Mouse (Mus musculus): Measurements from ENCODE around the gene Pitpnb.

The Pitpnb gene

DNA sequence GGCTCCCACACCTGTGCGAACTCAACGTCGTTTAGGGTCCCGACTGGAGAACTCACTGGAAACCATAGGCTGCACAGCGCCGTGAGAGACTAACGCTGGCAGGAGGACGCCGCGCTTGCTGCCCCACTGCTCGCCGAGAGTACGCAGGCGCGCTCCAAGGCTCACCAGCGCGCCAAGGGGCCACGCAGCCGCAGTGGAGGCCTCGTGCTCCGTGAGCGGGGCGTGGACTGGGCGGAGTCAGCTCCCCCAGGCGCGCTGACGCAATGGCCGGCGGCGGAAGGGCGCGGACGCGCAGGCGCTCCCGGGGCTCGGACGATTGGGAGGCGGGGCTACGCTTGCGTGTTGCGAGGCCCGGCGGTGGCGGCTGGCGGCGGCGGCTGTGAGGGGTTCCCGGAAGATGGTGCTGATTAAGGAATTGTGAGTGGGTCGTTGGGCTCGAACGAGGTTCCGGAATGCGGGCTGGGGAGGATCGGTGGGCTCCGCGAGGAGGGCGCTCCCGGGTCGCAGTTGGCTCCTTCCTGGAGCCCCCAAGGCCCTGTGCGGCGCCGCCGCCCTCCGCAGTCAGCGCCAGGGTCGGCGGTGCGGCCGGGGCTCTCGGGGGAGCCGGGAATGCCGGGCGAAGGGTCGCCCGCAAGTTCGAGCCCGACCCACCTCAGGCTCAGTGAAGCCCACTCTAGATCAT lies at the start of gene Pitpnb:
Pitpnb (plus strand) TSS at position 347 of the 682 bp plus-strand sequence.
- peak; percentile 97 for DNase-seq (ENCODE audit: low spot score in 2 of 2)

DNA sequence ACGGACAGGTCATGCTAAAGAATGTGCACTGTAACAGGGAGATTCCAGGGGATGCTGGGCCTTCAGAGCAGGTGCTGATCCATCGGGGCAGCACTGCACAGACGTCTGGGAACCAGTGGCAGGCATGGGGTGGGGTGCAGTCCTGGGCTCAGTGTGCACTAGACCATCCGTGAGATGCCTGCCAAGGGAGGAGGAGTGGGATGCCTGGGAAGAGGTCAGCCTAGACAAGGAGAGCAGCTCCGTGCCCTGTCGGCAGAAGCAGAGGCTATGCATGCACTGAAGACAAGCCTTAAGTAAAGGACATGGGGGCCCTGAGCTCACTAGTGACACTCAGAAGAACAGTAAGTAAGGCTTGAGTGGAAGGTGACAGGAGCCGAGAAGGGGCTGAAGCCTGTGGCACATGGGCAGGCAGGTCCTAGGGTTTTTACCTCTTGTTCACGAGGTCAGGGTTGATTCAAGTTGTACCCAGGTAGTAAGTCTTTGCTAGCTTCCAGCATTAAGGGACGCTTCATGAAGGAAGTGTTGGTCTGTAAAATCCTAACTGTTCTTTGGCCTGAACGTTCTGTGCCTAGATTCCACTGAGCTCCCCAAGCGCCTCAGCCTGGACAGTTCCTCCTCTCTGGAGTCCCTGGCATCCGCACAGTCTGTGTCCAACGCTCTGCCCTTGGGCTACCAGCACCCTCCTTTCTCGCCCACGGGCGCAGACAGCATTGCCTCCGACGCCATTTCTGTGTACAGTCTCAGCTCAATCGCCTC lies 46.0 kb upstream of the Pitpnb start:
- no peak for DNase-seq (ENCODE audit: low spot score in 2 of 2)

DNA sequence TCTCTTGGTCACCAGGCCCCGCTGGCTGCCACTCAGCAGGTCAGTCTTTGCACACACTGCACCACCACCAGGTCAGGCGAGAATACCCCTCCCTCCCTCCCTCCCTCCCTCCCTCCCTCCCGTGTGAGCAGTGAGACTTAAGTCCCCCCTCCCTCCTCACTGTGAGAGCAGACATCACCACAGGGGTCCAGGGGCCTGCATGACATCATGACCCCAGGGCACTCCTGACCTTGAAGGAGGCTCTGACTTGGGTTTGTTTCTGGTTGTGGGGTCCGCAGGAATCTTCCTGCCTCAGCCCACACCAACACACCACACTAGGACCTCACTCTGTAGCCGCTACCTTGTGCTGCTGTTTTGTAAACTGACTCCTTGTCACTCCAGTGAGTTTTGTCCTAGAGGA lies 43.0 kb upstream of the Pitpnb start:
- DNase-seq (ENCODE audit: low spot score in 2 of 2) = no peak

DNA sequence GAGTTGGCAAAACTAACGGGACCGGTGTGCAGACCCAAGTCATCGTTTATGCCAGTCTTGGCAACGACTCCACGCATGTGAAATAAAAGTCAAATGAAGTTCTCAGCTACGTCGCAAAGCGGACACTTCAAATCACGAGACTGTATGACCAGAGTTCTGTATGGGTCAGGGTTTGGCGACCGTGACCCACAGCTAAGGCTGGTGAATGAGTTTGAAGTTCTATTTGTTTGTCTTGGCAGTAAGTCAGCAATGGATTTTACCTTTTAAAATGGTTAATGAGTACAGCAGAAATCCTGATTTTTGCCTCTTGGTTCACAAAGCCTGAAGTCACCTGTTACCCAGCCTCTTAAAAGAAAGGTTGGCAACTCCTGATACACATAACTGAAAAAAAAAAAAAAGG lies 42.1 kb upstream of the Pitpnb start:
- no peak for DNase-seq (ENCODE audit: low spot score in 2 of 2)

DNA sequence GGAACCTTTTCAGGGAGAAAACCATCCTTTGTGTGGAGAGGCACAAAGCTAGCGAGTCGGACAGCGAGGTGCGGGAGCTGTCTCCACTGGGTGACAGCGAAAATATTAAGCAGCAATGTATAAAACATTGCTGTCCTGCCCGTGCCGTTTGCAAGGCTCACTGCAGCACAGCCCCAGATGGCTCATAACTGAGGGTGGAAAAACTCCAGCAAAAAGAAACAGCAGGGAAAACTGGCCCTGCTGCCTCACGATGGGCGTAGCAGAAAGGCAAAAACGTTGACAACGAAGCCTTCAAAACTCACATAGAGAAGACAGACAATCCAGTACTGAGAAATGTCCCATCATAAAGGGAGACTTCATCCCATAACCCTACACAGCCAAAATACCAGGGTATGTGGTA lies 40.5 kb upstream of the Pitpnb start:
- no peak for DNase-seq (ENCODE audit: low spot score in 2 of 2)

DNA sequence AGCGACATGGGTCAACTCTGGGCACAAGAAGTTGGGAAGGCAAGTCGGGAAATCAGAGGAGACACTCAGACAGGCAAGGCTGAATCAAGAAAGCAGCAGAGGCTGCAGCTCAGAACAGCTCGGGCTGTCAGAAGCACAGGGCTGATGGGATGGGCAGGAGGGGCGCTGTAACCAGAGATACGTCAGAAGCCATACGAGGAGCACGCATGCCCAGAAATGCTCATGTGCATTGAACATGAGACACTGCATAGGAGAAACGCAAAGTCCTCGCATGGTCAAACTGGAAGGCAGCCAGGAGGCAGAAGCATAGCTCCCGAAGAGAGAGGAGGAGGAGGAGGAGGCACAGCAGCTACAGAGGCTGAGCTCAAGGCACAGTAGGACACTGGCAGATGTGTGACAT lies 38.9 kb upstream of the Pitpnb start:
- no peak for DNase-seq (ENCODE audit: low spot score in 2 of 2)

DNA sequence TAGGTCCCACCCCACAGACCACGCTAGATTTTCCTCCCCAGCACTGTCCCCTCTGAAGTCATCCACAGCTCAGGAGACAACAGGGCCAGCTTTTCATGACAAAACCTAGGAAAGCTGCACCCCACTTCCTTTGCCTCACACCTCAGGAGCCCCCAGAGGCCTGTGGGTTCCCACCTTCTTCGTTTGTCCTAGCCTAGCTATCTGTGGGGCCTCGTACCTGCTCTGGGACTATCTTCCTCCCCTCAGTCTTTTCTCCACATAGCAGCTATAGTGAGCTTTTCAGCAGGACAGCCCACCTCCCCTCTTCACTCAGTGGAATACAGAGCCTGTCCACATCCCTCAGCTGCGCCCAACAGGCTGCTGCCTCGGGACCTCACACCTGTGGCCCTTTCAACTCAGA lies 32.8 kb upstream of the Pitpnb start:
- DNase-seq (ENCODE audit: low spot score in 2 of 2) = no peak

DNA sequence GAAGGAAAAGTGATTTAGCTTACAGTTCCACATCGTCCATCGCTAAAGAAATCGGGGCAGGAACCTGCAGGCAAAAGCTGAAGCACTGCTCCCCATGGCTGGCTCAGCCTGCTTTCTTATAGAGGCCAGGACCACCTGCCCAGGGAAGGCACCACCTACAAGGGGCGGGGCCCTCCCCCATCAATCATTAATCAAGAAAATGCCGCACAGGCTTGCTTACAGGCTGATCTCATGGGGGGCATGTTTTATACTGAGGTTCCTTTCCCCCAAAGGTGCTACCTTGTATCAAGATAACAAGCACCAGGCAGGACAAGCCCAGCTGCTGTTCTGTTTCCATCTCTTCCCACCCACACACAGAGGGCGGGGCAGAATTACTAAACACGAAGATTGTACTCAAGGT lies 31.9 kb upstream of the Pitpnb start:
- DNase-seq (ENCODE audit: low spot score in 2 of 2) = no peak

DNA sequence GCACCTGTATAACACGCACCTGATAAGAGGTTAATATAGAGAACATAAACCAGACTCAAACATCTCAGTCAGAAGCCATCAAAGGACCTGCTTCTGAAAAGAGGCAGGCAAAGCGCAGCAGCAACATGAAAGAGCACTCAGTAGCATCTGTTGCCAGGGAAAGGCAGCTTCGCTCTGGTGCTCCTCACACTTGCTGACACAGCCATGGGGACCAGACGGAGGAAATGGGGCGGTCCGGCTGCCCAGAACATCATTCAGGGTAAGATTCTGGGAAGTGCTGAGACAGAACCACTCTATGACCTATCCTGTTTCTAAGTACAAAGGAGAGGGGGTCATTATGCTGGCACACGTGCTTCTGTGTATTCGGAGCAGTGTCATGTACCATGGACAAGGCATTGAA lies 29.8 kb upstream of the Pitpnb start:
- no peak for DNase-seq (ENCODE audit: low spot score in 2 of 2)

DNA sequence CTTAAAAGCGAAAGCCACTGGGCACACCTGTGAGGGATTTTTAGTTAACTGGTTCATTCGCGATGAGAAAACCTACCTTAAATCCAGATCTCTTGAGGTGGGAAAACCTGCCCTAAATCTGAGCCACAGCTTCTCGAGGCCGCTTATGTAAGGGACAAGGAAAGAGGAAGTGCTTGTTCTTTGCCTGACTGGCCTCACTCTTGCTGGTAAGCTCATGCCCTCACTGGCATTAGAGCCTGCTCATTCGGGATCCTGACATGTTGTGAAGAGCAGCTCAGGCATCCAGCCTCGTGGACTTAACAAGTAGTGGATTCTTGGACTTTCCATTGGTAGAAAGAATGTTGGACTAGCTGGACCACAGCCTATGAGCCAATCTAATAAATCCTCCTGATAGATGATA lies 28.8 kb upstream of the Pitpnb start:
- no peak for DNase-seq (ENCODE audit: low spot score in 2 of 2)

DNA sequence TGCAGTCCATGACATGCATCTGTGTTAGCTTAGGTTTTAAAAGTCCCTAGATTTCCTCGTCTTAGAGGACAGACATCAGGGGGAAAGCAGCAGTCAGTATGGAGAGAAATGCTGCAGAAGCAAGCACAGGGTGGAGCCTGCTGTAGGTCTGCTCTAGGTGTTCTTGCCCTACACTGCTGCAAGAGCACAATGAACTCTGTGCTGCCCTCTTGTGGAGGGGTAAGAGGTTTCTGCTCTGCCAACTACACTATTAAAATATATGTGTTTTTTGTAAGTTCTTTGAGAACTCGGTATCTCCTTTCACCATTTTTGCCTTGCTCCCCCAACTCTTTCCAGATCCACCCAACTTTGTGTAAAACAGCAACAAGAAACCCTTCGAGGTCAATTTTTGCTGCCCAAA lies 25.8 kb upstream of the Pitpnb start:
- no peak for DNase-seq (ENCODE audit: low spot score in 2 of 2)

DNA sequence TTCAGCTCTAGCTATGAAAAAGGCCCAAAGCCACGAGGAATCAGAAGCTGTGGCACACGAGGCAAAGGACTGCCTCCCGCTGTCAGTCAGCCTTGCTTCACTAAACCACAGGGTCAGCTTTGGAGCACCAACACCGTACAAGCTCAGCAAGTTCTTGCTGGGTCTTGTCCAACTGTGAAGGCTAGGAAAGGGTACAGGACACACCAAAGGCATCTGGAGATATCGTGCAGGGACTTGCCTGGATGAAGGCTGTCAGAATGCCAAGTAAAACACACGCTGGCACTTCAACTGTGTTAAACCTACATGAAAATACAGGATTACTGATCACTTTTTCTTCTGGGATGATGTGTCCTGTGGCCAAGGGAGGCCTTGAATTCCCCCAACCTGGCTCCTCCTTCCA lies 20.4 kb upstream of the Pitpnb start:
- DNase-seq (ENCODE audit: low spot score in 2 of 2) = peak; percentile 58 to 79

DNA sequence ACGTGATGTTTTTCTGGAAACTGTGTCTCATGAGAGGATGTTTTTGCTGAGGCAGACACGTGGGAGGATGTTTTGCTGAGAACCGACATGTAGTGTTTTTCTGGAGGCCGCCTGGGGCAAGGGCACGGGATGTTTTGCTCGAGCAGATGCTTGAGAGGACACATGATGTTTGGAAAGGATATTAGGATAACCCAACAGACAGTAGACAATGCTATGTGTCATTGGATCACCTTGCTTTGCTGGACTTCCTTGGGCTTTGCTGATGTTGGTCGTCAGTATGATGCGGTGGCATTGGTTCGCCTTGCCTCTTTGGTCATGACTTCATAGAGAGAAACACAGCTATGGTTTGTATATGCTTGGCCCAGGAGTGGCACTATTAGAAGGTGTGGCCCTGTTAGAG lies 16.7 kb upstream of the Pitpnb start:
- DNase-seq (ENCODE audit: low spot score in 2 of 2) = no peak

DNA sequence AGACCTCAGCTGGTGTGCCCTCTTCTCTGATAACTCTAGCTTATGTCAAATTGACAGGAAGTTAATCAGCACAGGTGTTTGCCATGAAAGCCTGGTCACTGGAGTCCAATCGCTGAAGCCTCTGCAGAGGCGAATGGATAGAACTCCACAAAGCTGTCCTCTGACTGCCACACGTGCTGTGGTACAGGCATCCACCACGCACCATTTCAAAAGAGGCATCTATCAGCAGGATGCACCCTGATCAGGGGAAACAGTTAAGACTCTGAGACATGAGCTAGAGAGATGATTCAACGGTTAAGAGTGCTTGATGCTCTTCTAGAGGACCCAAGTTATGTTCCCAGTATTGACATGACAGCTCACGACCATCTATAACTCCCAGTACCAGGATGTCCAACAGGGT lies 15.5 kb upstream of the Pitpnb start:
- no peak for DNase-seq (ENCODE audit: low spot score in 2 of 2)

DNA sequence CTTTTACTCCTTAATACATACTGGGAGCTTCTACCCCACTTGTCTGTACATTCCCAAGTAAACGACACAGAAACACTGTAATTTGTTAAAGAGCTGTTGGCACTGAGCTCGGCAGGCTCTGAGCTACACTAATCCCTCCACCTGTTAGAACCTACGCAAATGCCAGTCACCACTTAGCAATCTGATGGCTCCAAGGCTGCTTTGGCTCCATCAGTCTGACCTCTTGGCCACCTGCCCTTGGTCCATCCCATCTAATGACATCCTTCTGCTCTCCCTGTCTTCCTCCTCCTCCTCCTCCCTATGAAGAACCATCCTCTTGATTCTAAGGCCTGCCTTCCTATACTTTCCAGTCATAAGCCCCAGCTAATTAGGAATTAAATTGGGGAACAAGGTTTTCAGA lies 13.0 kb upstream of the Pitpnb start:
- DNase-seq (ENCODE audit: low spot score in 2 of 2) = no peak

DNA sequence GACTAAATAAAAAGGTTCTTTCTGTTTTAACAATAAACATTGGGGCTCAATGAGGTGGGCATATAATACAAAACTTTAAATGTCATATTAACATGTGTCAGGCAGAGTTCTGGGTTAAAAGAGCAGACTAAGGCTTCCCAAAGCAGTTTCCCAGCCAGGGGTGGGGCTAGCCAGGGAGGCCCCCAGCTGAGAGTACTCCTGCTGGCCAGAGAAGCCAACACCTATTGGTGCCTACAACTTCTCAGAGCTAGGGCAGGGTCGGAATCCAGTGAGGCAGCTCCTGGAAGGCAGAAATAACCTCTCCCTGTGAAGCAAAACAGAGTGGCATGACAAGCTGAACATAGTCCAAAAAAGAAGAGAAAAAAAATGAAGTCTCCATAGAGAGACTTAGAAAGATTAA lies 11.6 kb upstream of the Pitpnb start:
- DNase-seq (ENCODE audit: low spot score in 2 of 2) = no peak

DNA sequence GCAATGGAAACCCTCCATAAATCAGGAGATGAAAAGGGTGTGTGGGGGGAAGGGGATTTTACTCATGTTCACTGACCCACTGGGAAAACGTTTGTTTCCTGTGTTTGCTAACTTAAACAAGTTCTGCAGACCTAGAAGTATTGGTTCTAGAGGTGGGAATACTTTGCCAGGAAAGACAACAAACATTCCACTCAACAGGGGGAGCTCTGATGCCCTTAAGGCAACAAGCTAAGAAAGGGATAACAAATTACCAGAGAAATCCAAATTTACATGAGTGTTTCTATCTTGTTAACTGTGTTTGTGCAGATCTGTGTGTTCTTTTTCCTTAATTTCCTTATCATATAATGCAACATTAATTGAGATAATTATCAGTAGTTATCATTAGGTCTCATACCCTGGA lies 4.8 kb upstream of the Pitpnb start:
- no peak for DNase-seq (ENCODE audit: low spot score in 2 of 2)

DNA sequence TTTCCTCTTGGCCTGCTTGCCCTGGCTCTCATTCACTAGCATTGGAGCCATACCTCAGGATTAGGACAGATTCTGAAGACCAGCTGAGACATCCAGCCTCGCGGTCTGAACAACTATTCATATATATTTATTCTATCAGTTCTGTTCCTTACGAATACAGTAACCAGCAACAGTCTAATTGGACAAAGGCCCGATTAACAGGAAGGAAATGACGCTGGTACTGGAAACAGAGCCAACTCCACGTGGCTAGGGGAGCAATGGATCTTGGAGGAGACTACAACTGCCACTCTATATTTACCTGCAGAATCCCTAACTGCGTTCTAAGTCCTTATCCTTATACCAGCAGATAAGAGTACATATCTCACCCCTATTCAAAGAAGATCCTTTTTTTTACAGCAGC lies 3.1 kb upstream of the Pitpnb start:
- DNase-seq (ENCODE audit: low spot score in 2 of 2) = no peak

DNA sequence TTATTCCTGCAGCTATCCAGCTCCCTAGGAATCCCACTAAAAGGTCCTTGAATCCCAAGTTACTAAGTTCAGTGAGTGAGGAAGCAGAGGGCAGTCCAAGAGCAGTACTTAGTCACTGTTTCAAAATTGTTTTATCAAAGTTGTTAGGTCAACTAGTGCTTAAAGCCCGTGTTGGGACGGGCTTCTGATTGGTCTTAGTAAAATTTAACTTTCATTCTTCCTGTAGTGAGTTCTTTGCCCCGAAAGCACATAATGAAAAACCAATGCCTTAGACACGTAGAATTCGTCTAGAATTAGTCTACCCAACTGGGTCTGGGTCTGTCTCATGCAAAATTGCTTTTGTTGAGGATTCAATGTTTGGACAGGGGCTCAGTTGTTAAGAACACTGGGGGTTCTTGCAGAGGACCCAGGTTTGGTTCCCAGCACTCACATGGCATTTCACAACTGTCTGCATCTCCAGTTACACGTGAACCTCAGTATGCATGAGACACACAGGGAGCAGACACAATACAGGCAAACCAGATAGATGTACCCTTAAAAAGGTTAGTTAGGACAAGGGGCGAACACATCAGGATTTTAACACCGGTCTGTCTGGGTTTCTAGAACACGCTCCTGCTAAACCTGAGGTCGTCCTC lies 664 bp upstream of the Pitpnb start:
- no peak for DNase-seq (ENCODE audit: low spot score in 2 of 2)

DNA sequence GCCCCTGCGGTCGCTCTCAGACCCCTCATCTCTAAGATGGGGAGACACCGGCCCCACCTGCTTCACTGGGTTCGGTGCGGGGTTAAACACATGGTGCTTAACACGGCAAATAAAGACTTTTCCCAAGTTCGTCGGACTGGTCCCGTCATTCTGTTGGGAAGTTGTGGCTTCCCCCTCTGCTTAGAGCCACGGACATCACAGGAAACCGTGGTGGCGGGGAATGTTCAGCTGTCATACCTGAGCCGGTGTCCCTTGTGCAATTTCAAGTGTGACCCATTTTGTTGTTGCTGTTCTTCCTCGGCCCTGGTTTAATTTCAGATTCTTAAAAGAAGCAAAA lies 504 bp downstream of the Pitpnb start:
- no peak for DNase-seq (ENCODE audit: low spot score in 2 of 2)

DNA sequence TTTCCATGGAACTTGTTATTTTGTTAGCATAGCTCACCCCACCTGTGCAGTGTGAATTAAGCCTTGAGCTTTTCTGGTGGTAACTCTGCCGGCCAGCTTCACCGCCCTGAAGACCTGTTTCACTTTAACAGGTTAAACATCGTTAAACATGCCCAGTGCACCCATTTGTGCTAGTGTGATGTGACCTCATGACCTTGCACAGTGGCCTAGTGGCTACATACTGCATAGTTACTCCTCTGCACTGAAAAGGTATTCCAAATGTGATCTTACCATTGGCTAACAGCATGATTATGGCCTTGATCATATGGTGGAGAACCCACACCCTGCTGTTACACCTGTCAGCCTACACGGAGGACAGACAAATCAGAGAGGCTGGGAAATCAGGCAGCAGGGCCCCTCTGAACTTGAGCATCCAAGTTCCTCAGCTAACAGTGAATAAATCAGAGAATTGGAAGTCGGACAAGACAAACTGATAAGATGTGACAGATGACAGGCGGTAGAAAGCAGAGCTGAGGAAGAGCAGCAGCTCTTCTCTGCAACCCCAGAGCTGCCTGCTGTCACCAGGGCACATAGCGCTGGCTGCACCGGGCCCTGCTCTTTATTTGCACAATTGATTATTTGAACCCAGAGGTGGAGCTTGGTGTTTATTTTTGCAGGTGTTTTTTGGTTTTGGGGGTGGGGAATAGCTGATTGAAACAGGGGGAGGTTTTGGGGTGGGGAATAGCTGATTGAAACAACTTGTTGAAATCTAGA lies 5.6 kb downstream of the Pitpnb start:
- DNase-seq (ENCODE audit: low spot score in 2 of 2) = no peak

DNA sequence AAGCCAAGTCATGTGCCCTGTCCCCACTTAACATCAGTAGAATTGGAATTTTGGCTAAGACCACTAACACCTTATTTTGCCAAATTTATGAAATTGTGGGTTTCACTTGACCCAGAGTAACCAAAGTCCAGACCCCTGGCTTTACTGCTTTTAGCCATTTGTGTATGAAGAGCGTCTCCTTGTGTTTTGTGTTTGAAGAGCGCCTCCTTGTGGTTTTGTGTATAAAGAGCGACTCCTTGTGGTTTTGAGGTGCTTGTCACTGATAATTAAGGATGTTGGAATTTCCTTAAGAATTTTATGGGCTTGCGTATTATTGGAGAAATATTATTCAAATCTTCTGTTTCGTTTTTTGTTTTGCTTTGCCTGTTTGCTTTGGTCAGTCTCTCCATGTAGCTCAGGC lies 11.0 kb downstream of the Pitpnb start:
- no peak for DNase-seq (ENCODE audit: low spot score in 2 of 2)
